Mouse (Mus musculus) heart, adult 2 months (tissue): ENCODE data around the gene Trim15. TPM values are rescaled to one million over a fixed set of nuclear protein-coding genes. Genes with fewer than 3 reads are reported as not detected.

Experiments used
- DNase-seq, 2 experiments: peaks; one replicate each; pipeline ENCODE4 v3.0.0; 2021
- H3K27ac ChIP-seq: fragments of 200-600 bp; 2 replicates; pipeline ENCODE4 v1.8.1; 2022
- H3K27me3 ChIP-seq: fragments of 200-500 bp; 2 replicates; pipeline ENCODE4 v1.6.1; 2012; ENCODE audit warnings: mild to moderate bottlenecking, low read length, inconsistent platforms, mixed read lengths; ENCODE audit not compliant: control insufficient read depth, insufficient read depth
- H3K36me3 ChIP-seq: fragments of 200-500 bp; 2 replicates; pipeline ENCODE4 v1.6.1; 2012; ENCODE audit warnings: low read length, inconsistent platforms; ENCODE audit not compliant: control insufficient read depth, insufficient read depth
- H3K4me1 ChIP-seq: fragments of 200-500 bp; 2 replicates; pipeline ENCODE4 v1.6.1; 2011; ENCODE audit warnings: low read length; ENCODE audit not compliant: control insufficient read depth, insufficient read depth
- H3K4me3 ChIP-seq: fragments of 200-600 bp; 2 replicates; pipeline ENCODE4 v1.8.1; 2022
- H3K79me2 ChIP-seq: fragments of 200-500 bp; replicated peaks from 2 replicates; pipeline ENCODE4 v1.6.1; 2012; ENCODE audit warnings: mild to moderate bottlenecking, inconsistent platforms, low read length, moderate library complexity, mixed read lengths; ENCODE audit not compliant: control insufficient read depth, insufficient read depth
- H3K9ac ChIP-seq: fragments of 200-500 bp; 2 replicates; pipeline ENCODE4 v1.6.1; 2012; ENCODE audit warnings: low read depth, mild to moderate bottlenecking, control low read depth, inconsistent platforms, low read length, mixed read lengths
- CTCF ChIP-seq: fragments of 200-600 bp; IDR thresholded peaks from 2 replicates; pipeline ENCODE4 v1.8.1; 2022; ENCODE audit warnings: antibody characterized with exemption, mild to moderate bottlenecking, moderate library complexity
- EP300 ChIP-seq: fragments of 200-500 bp; IDR thresholded peaks from 2 replicates; pipeline ENCODE4 v1.6.1; 2011; ENCODE audit warnings: low read depth, low read length, control low read depth; ENCODE audit not compliant: insufficient read depth
- POLR2A ChIP-seq: fragments of 200-500 bp; IDR thresholded peaks from 2 replicates; pipeline ENCODE4 v1.6.1; 2011; ENCODE audit warnings: mild to moderate bottlenecking, low read depth, low read length, control low read depth; ENCODE audit not compliant: insufficient read depth
- WGBS: fragments of 180-500 bp; shearing (Covaris S2); methylation state at CpG from one replicate; pipeline ENCODE4 v1.1.7; 2018; 5-methylcytosine and 5-hydroxymethylcytosine counted together
- intact Hi-C: fragments of 180-260 bp; cut with DNase I; formaldehyde crosslinking; loops from one replicate; pipeline ENCODE4 v1.15.1; 2025
- polyA plus RNA-seq: library from polyadenylated mRNA; depleted of rRNA; stranded (reverse); fragments of >200 nt; gene quantifications from 2 replicates; pipeline ENCODE4 v1.2.3, GENCODE M21; 2012
- total RNA-seq, 2 experiments: library from RNA; stranded (reverse); gene quantifications; 2 replicates each; pipeline ENCODE4 v1.2.3; 2021

Gene Trim15
- total and polyA plus RNA-seq, 3 experiments, result 0.10 TPM; not detected in 2

- intact Hi-C loops, result no loop called here
Observed at GRCm38 (mm10) chr17:36848911-36849310, 18.1 kb downstream of the Trim15 start.

GRCm38 (mm10) chr17:36844725-36845124, 22.3 kb downstream of the Trim15 start:
- H3K27ac ChIP-seq, result no peak overlapping the region

More at GRCm38 (mm10) chr17:36848911-36849310, 18.1 kb downstream of the Trim15 start:
- Histone ChIP-seq H3K27me3 (no peaks in the 10 kb centered on the region), H3K79me2 (no peaks in the 10 kb centered on the region; the same call in 1 of the 2 replicates), H3K36me3 (peaks cover 3% of the 10 kb centered on the region), H3K9ac (no peak overlapping the region), H3K4me3 (no peak overlapping the region), H3K4me1 (peaks cover 7% of the 10 kb centered on the region), H3K27ac (no peak overlapping the region)
- WGBS, result 74% methylated on average over 5 of the region's 5 CpGs
- no peak for DNase-seq
- no peak for TF ChIP-seq CTCF
- TF ChIP-seq POLR2A, result no peak
- TF ChIP-seq EP300, result no peak

GRCm38 (mm10) chr17:36844286-36844719, 22.7 kb downstream of the Trim15 start:
- Histone ChIP-seq H3K27me3 (no peaks in the 10 kb centered on the region), H3K9ac (no peak overlapping the region), H3K27ac (no peak overlapping the region), H3K4me1 (peaks cover 9% of the 10 kb centered on the region), H3K4me3 (no peak overlapping the region), H3K36me3 (peaks cover 2% of the 10 kb centered on the region), H3K79me2 (peaks cover 1% of the 10 kb centered on the region; the same call in 1 of the 2 replicates)
- no peak for TF ChIP-seq CTCF
- no peak for TF ChIP-seq POLR2A
- no peak for TF ChIP-seq EP300
- intact Hi-C loops, result no loop called here
- no peak for DNase-seq

More at GRCm38 (mm10) chr17:36844725-36845124, 22.3 kb downstream of the Trim15 start:
- Histone ChIP-seq H3K4me3 (no peak overlapping the region), H3K4me1 (peaks cover 9% of the 10 kb centered on the region), H3K79me2 (peaks cover 1% of the 10 kb centered on the region; the same call in 1 of the 2 replicates), H3K27me3 (no peaks in the 10 kb centered on the region), H3K36me3 (no peaks in the 10 kb centered on the region; the same call in none of the 2 replicates), H3K9ac (no peak overlapping the region)
- intact Hi-C loops, result no loop called here
- no peak for DNase-seq
- TF ChIP-seq EP300 (no peak), POLR2A (no peak), CTCF (no peak)
- 42% methylated on average over 1 of the region's 1 CpGs for WGBS

GRCm38 (mm10) chr17:36843696-36844095, 23.3 kb downstream of the Trim15 start:
- Histone ChIP-seq H3K9ac (no peak overlapping the region), H3K4me3 (no peak overlapping the region), H3K36me3 (peaks cover 5% of the 10 kb centered on the region), H3K4me1 (peaks cover 9% of the 10 kb centered on the region), H3K79me2 (peaks cover 4% of the 10 kb centered on the region; the same call in 1 of the 2 replicates), H3K27me3 (no peaks in the 10 kb centered on the region), H3K27ac (no peak overlapping the region)
- no peak for DNase-seq
- TF ChIP-seq EP300 (no peak), POLR2A (no peak), CTCF (no peak)
- WGBS, result 78% methylated on average over 7 of the region's 7 CpGs
- intact Hi-C loops, result no loop called here

GRCm38 (mm10) chr17:36840961-36841445, 26.0 kb downstream of the Trim15 start:
- no peak overlapping the region for H3K27ac ChIP-seq
- H3K79me2 ChIP-seq, result 0 out of 2 replicates have a peak, but pooled peaks cover 4% of the 10 kb centered on the region
- intact Hi-C loops, result no loop called here
- no peak overlapping the region for H3K9ac ChIP-seq
- TF ChIP-seq POLR2A, result no peak
- H3K36me3 ChIP-seq, result peaks cover 5% of the 10 kb centered on the region; the same call in 1 of the 2 replicates
- H3K4me3 ChIP-seq, result no peak overlapping the region
- peaks cover 10% of the 10 kb centered on the region for H3K4me1 ChIP-seq
- no peak for DNase-seq
- H3K27me3 ChIP-seq, result no peaks in the 10 kb centered on the region

- Histone ChIP-seq H3K27me3 (no peaks in the 10 kb centered on the region), H3K79me2 (0 out of 2 replicates have a peak, but pooled peaks cover 4% of the 10 kb centered on the region), H3K4me3 (no peak overlapping the region), H3K27ac (no peak overlapping the region), H3K36me3 (peaks cover 5% of the 10 kb centered on the region; the same call in 1 of the 2 replicates), H3K9ac (no peak overlapping the region), H3K4me1 (peaks cover 10% of the 10 kb centered on the region)
- no peak for TF ChIP-seq EP300
- TF ChIP-seq POLR2A, result no peak
- TF ChIP-seq CTCF, result no peak
- 81% methylated on average over 3 of the region's 3 CpGs for WGBS
- no peak for DNase-seq
- intact Hi-C loops, result loop anchor here (5.0 kb wide), 1 partner anchor 207 kb away; the partner anchor contains the start of gene Gabbr1
Observed at GRCm38 (mm10) chr17:36839931-36840330, 27.1 kb downstream of the Trim15 start.
